Mouse (Mus musculus) megakaryocyte, embryonic 14.5 days (primary cell): ENCODE data around the gene Phf21a.

Experiments used
- FLI1 ChIP-seq: IDR thresholded peaks from 2 replicates; pipeline ENCODE4 v1.6.1; 2012; ENCODE audit warnings: low read length, inconsistent platforms, mixed read lengths
- GATA1 ChIP-seq: IDR thresholded peaks from 3 replicates; pipeline ENCODE4 v1.6.1; 2012; ENCODE audit warnings: mixed read lengths, low read length, inconsistent platforms, borderline replicate concordance

DNA sequence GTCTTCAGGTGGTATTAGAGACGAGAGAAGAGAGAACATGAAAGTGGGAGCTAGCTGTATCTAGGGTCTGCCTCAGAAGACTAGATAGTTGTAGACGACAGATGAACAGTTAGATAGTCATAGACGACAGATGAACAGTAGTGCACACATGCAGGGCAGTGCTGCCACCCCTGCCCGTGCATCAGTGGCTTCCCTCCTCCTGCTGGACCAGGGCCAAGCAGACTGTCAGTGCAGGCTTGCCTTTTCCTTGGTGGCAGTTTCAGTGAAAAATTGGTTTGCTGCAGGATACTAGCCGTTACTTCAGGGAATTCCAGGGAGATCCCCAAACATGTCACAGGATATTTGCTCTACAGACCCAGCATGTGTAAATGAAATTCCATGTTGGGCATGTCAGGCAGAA is 192.7 kb downstream of the Phf21a start:
- TF ChIP-seq GATA1 = no peak
- no peak for TF ChIP-seq FLI1
